Mouse (Mus musculus) kidney, adult 11 months (tissue): ENCODE results near the gene Ugt1a6b.

Experiments used
- DNase-seq: peaks from one replicate; pipeline ENCODE4 v3.0.0; 2022

Gene Ugt1a6b

GRCm38 (mm10) chr1:88266123-88266522, 163.1 kb downstream of the Ugt1a6b start:
- DNase-seq: no peak

GRCm38 (mm10) chr1:88267489-88267888, 164.4 kb downstream of the Ugt1a6b start:
- no peak for DNase-seq

- DNase-seq: no peak
Measured at GRCm38 (mm10) chr1:88268070-88268469, 165.0 kb downstream of the Ugt1a6b start.
